Mouse (Mus musculus) mature B cell (primary cell): ENCODE results near the gene Gfra4.

ENCODE experiments used
- in situ Hi-C: fragments of 300-500 bp; cut with MboI; formaldehyde crosslinking; loops from 2 replicates; pipeline ENCODE4 v1.14.3; 2019

Gfra4 gene

GRCm38 (mm10) chr2:131042988-131043387 lies at the start of gene Gfra4:
Gene Gfra4, minus strand, starts transcription at chr2:131043088.
- in situ Hi-C loops = no loop called here

- in situ Hi-C loops = no loop called here
Observed at GRCm38 (mm10) chr2:131090852-131091251, 48.0 kb upstream of the Gfra4 start.

DNA sequence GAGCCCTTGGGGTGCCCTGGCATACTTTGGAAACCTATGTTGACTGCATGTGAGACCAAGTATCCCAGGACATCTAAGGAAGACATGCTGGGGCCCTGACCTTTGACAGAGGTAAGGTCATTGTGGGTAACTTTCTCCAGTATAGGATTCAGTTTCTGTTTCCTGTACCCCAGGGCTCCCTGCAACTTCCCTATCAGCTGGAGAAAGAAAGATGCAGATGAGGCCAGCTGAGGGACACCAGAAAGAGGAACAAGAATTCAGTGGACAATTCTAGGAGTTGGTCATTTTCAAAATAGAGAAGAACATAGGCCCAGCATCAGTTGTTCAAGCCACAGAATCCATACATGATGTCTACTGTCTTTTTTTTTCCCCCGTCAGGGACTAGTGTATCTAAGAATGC lies 46.7 kb upstream of the Gfra4 start:
- in situ Hi-C loops = no loop called here

DNA sequence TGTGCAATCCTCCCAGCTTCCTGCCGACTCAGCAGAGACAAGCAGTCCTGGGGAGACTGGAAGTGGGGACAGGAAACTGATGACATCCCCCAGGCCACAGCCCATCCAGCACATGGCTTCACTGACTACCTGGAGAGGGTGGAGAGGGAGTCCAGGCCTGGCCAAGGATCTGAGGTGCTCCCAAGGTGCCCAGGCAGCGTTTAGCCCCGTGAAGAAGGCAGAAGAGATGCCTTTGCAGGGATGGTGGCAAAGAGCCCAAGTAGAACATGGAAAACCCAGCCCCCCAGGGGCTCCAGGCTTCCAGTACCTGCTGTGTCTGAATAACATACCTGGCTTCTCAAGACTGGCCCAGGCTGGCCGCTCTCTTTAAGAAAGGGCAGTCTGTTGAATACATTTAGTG lies 45.7 kb upstream of the Gfra4 start:
- in situ Hi-C loops = no loop called here

GRCm38 (mm10) chr2:131086667-131087390 lies 43.9 kb upstream of the Gfra4 start, which contains the start of gene Siglec1:
Gene Siglec1, minus strand, starts transcription at chr2:131086765.
- in situ Hi-C loops = no loop called here

DNA sequence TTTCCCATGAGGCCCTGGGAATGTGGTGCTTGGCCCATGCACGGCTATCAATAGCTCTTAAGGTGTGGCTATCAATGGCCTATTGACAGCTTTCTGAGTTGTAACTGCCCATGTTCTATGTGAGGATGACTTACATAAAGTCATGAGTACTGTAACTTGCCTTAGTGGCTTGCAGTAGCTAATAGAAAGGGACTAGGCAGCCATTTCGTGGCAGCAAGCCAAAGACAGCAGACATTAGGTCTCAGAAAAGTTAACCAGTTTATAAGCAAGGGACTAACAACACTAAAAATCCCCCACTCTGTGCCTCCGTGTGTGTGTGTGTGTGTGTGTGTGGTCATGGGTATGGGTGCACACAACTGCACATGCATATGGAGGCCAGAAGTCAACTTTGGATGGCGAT lies 41.3 kb upstream of the Gfra4 start:
- in situ Hi-C loops = no loop called here

- in situ Hi-C loops = no loop called here
Observed at GRCm38 (mm10) chr2:131080507-131080906, 37.6 kb upstream of the Gfra4 start.

DNA sequence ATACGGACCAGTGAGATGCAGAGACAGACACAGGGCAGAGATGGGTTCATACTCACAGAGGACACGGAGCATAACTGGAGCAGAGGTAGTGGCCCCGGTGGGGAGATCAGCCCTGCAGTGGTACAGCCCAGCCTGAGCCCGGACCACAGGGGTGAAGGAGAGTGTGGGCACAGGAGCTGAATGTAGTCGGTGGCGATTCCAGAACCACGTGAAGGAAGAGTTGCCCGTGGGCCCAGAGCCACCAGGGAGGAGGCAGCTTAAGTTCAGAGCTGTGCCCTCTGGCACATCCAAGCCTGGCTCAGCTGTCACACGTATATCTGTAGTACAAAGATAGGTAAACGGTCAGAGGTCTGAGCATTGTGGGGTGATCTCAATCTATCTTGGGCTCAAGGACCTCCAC lies 29.6 kb upstream of the Gfra4 start:
- in situ Hi-C loops = no loop called here

DNA sequence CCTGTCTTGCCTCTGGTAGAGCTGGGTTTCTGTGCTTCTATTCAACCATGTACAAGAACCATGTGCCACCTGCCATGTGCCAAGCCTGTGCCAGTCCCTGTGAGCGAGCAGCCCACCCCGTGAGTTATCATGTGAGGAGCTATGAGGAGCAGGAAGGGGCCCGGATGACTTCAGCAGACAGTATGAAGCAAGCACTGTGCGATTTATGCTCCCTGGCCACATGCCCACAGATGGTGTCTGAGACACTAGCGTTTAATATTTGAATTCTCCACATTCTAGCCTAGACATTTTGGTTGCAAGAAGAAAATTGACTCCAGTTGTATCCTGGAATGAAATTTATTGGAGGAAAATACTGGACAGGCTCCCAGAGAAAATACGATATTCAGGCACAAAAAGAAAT lies 24.6 kb upstream of the Gfra4 start:
- in situ Hi-C loops = no loop called here

GRCm38 (mm10) chr2:131066342-131066741 lies 23.5 kb upstream of the Gfra4 start:
- in situ Hi-C loops = no loop called here

DNA sequence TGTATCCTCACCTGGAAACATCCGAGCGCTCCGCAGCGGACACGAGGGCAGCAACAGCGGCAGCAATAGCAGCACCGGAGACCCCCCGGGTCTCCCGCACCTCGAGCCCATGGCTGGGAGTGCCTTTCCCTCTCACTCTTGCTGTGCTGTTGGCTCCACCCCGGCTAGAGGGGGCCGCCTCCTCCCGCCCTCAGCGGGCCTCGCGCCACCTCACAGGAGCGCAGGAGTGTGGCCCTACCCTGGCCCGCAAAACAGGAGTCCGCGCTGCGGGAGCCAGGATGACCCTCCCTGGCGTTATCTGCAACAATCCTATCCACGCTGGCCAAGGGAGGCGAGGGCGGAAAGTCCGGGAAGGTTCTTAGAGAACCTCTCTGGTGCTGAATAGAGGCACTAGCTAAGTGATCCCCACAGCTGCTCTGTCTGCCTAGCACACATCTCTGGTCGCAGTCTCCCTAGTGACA lies 20.5 kb upstream of the Gfra4 start, which contains the start of gene Adam33:
Gene Adam33 (minus strand): TSS at position 411 of the 461 bp plus-strand sequence.
- in situ Hi-C loops = no loop called here

- in situ Hi-C loops = no loop called here
Observed at GRCm38 (mm10) chr2:131061607-131062006, 18.7 kb upstream of the Gfra4 start.

DNA sequence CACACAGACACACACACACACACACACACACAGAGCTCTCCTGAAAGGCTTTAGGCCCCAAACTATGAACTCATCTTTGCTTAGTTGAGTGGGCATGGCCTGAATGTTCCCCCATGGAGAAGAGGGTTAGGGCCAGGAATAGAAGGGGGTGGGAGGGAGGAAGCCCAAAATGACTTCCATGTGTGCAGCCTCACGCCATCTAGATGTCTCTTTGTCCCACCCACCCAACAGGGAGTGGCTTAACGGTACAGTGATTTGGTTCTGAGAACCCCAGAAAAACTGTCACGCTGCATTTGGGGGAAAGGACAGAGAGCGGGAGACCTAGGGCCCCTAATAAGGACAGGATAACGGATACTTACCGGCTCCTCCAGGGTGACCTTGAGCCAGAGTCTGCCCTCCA lies 17.9 kb upstream of the Gfra4 start:
- in situ Hi-C loops = no loop called here

GRCm38 (mm10) chr2:131059781-131060540 lies 17.1 kb upstream of the Gfra4 start:
- in situ Hi-C loops = no loop called here

DNA sequence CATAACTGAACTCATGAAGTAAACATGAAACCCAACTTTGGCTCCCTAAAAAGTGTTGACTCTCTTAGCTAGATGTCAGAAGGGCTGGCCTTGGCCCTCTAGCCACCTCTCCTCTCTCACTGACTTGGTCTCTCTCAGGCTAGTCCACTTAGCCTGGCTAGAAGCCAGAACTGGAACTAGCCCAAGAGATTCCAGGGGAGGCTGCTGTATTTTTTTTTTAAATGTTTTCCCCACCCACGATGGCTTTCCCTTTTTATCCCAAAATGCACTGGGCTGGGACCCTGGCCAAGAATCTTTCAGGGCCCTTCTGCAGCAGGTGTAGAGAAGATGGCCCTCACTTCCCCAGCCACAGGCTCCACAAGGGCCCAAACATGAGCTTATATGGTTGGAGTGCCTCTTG lies 16.5 kb upstream of the Gfra4 start:
- in situ Hi-C loops = no loop called here

- in situ Hi-C loops = no loop called here
Observed at GRCm38 (mm10) chr2:131058672-131059071, 15.8 kb upstream of the Gfra4 start.

- in situ Hi-C loops = no loop called here
Observed at GRCm38 (mm10) chr2:131056191-131056590, 13.3 kb upstream of the Gfra4 start.

- in situ Hi-C loops = no loop called here
Observed at GRCm38 (mm10) chr2:131055631-131056030, 12.7 kb upstream of the Gfra4 start.

GRCm38 (mm10) chr2:131054646-131055264 lies 11.9 kb upstream of the Gfra4 start:
- in situ Hi-C loops = no loop called here

GRCm38 (mm10) chr2:131053851-131054645 lies 11.2 kb upstream of the Gfra4 start:
- in situ Hi-C loops = no loop called here

GRCm38 (mm10) chr2:131052862-131053418 lies 10.1 kb upstream of the Gfra4 start:
- in situ Hi-C loops = no loop called here

- in situ Hi-C loops = no loop called here
Observed at GRCm38 (mm10) chr2:131052043-131052442, 9.2 kb upstream of the Gfra4 start.
